Mouse (Mus musculus) embryonic fibroblast, embryonic 13.5 days (primary cell): ENCODE measurements around the gene Tmed8.

Experiments
- CTCF ChIP-seq: IDR thresholded peaks from 2 replicates; pipeline ENCODE4 v1.5.1; 2011; ENCODE audit warnings: mild to moderate bottlenecking, control low read depth, low read length, moderate library complexity, borderline replicate concordance; ENCODE audit not compliant: insufficient read depth
- POLR2A ChIP-seq: IDR thresholded peaks from 2 replicates; pipeline ENCODE4 v1.6.1; 2011; ENCODE audit warnings: low read depth, mild to moderate bottlenecking, control low read depth, low read length, moderate library complexity

- TF ChIP-seq CTCF (no peak), POLR2A (no peak)
Measured at GRCm38 (mm10) chr12:87216053-87216452, 15.8 kb upstream of the Tmed8 start.
